Mouse (Mus musculus) embryonic facial prominence, embryonic 13.5 days (tissue): ENCODE data around the gene Gm21983. TPM values are rescaled to one million over a fixed set of nuclear protein-coding genes. Genes with fewer than 3 reads are reported as not detected.
A peak's percentile ranks its signal among the peaks of the same experiment; 100 is the strongest.

ENCODE experiments used
- ATAC-seq: fragments of 200-750 bp; cut with Nextera tagmentation; 2 replicates; pipeline ENCODE4 v1.8.0; 2017; ENCODE audit warnings: low read depth; ENCODE audit not compliant: insufficient number of reproducible peaks, insufficient read depth, low FRiP score, low TSS enrichment
- H3K27ac ChIP-seq: fragments of 300-500 bp; sonication (generic); 2 replicates; pipeline ENCODE4 v1.5.1; 2015; ENCODE audit warnings: moderate library complexity, mild to moderate bottlenecking, inconsistent platforms
- H3K27me3 ChIP-seq: fragments of 300-500 bp; sonication (generic); 2 replicates; pipeline ENCODE4 v1.6.1; 2015; ENCODE audit warnings: mild to moderate bottlenecking, inconsistent platforms
- H3K36me3 ChIP-seq: fragments of 300-500 bp; sonication (generic); 2 replicates; pipeline ENCODE4 v1.6.1; 2015; ENCODE audit warnings: mild to moderate bottlenecking, inconsistent platforms
- H3K4me1 ChIP-seq: fragments of 300-500 bp; sonication (generic); 2 replicates; pipeline ENCODE4 v1.6.1; 2015; ENCODE audit warnings: inconsistent platforms
- H3K4me2 ChIP-seq: fragments of 300-500 bp; sonication (generic); 2 replicates; pipeline ENCODE4 v1.6.1; 2015; ENCODE audit warnings: moderate library complexity, mild to moderate bottlenecking, inconsistent platforms
- H3K4me3 ChIP-seq: fragments of 300-500 bp; sonication (generic); 2 replicates; pipeline ENCODE4 v1.5.1; 2015; ENCODE audit warnings: mild to moderate bottlenecking, inconsistent platforms
- H3K9ac ChIP-seq: fragments of 300-500 bp; sonication (generic); 2 replicates; pipeline ENCODE4 v1.6.1; 2015; ENCODE audit warnings: mild to moderate bottlenecking, inconsistent platforms
- H3K9me3 ChIP-seq: fragments of 300-500 bp; sonication (generic); 2 replicates; pipeline ENCODE4 v1.6.1; 2016; ENCODE audit warnings: inconsistent platforms
- WGBS: fragments of 180-500 bp; shearing (Covaris S2); methylation state at CpG from one replicate; pipeline ENCODE4 v1.1.7; 2015; ENCODE audit warnings: mixed read lengths; 5-methylcytosine and 5-hydroxymethylcytosine counted together
- polyA plus RNA-seq: library from polyadenylated mRNA; unstranded; fragments of >200 nt; fragmentation: Nextera tagmentation; extraction: Ambion mirVana; gene quantifications from 2 replicates; pipeline ENCODE4 v1.2.1, GENCODE M21; 2015

Gene Gm21983
- polyA plus RNA-seq, 1 experiment from 2014 or later = 2.2 TPM

GRCm38 (mm10) chr7:27182498-27182897 lies 1.6 kb upstream of the Gm21983 start:
- Histone ChIP-seq H3K27me3 (no peaks in the 10 kb centered on the region), H3K9ac (no peak overlapping the region), H3K4me1 (peaks cover 7% of the 10 kb centered on the region; the same call in 1 of the 2 replicates), H3K36me3 (peaks cover 44% of the 10 kb centered on the region), H3K4me3 (no peak overlapping the region), H3K9me3 (no peaks in the 10 kb centered on the region), H3K27ac (no peak overlapping the region), H3K4me2 (no peak overlapping the region)
- ATAC-seq = no peak
- WGBS = 75% methylated on average over 1 of the region's 1 CpGs

- H3K27me3 ChIP-seq = no peaks in the 10 kb centered on the region
- peaks cover 22% of the 10 kb centered on the region for H3K36me3 ChIP-seq
- no peaks in the 10 kb centered on the region for H3K9me3 ChIP-seq
- 0 out of 2 replicates have a peak overlapping the region, but pooled peaks have one; percentile 32 for H3K9ac ChIP-seq
- H3K4me2 ChIP-seq = peak overlapping the region; percentile 61
- ATAC-seq = no peak
- WGBS = 79% methylated on average over 5 of the region's 5 CpGs
- 0 out of 2 replicates have a peak overlapping the region, but pooled peaks have one; percentile 93 for H3K27ac ChIP-seq
- peaks cover 7% of the 10 kb centered on the region; the same call in 1 of the 2 replicates for H3K4me1 ChIP-seq
- peak overlapping the region; percentile 70 for H3K4me3 ChIP-seq
Observed at GRCm38 (mm10) chr7:27180036-27180435, 850 bp downstream of the Gm21983 start.

GRCm38 (mm10) chr7:27179217-27179918 lies 1.5 kb downstream of the Gm21983 start:
- WGBS = 49% methylated on average over 16 of the region's 16 CpGs
- ATAC-seq = no peak

DNA sequence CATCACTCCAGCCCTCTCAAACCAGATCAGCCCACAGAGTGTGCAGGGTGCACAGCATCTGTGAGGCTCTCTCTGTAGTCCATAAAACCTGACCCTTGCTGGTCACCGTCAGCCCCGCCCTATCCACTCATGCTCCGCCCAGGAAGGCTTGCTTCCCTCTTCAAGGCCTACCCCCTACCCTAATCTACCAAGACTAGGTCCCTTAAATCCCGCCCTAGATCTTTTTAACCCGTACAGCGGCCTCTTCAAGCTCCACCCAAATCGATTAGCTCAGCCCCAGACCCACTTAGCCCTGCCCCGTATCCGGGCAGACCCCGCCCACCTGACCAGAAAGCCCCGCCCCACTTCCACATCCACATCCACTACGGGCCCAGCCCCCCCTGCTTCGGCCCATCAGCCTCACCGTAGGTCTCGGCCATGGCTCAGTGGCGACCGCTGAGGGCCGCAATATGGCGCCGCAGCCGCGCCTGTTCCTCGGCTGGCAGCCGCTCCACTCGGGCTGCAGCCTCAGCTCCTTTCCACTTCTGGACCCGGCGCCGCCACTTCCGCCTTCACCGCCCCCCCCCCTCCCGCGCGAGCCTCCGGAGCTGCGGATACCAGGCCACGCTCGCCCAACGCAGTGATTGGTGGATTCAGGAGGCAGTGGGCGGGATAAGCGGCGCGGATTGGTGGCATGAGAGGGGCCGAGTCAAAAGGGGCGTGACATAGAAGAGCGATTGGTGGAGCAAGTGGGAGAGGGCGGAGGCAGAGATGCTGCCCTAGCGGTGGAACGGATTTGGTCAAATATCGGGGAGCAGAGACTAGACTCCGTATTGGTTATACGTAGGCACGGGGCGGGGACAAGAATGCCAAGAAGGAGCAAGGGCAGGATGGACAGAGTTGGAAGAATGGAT lies 2.3 kb downstream of the Gm21983 start, which contains the start of gene Rab4b:
TSS of gene Rab4b (minus strand) at position 573 of the 893 bp plus-strand sequence.
- WGBS = under 1% methylated on average over 53 of the region's 53 CpGs
- Histone ChIP-seq H3K9me3 (no peaks in the 10 kb centered on the region), H3K36me3 (peaks cover 25% of the 10 kb centered on the region), H3K4me1 (peaks cover 7% of the 10 kb centered on the region; the same call in 1 of the 2 replicates), H3K4me3 (peak within 1 kb of the TSS; percentile 70), H3K9ac (peak within 1 kb of the TSS; percentile 70), H3K27ac (peak within 1 kb of the TSS; percentile 93), H3K27me3 (no peaks in the 10 kb centered on the region), H3K4me2 (peak within 1 kb of the TSS; percentile 61)
- ATAC-seq = peak; percentile 99

More at GRCm38 (mm10) chr7:27179217-27179918, 1.5 kb downstream of the Gm21983 start:
- peak overlapping the region; percentile 61 for H3K4me2 ChIP-seq
- peak overlapping the region; percentile 93 for H3K27ac ChIP-seq
- no peaks in the 10 kb centered on the region for H3K27me3 ChIP-seq
- peaks cover 7% of the 10 kb centered on the region; the same call in 1 of the 2 replicates for H3K4me1 ChIP-seq
- no peaks in the 10 kb centered on the region for H3K9me3 ChIP-seq
- peak overlapping the region; percentile 70 for H3K4me3 ChIP-seq
- peak overlapping the region; percentile 55 for H3K9ac ChIP-seq
- peaks cover 22% of the 10 kb centered on the region for H3K36me3 ChIP-seq

GRCm38 (mm10) chr7:27177942-27178323 lies 3.0 kb downstream of the Gm21983 start:
- Histone ChIP-seq H3K27ac (peak overlapping the region; percentile 93), H3K27me3 (no peaks in the 10 kb centered on the region), H3K9me3 (no peaks in the 10 kb centered on the region), H3K36me3 (peaks cover 25% of the 10 kb centered on the region), H3K4me3 (peak overlapping the region; percentile 70), H3K4me1 (peaks cover 7% of the 10 kb centered on the region; the same call in 1 of the 2 replicates), H3K9ac (peak overlapping the region; percentile 70), H3K4me2 (peak overlapping the region; percentile 61)
- WGBS = 24% methylated on average over 4 of the region's 4 CpGs
- no peak for ATAC-seq

GRCm38 (mm10) chr7:27174896-27175295 lies 6.0 kb downstream of the Gm21983 start:
- Histone ChIP-seq H3K9me3 (no peaks in the 10 kb centered on the region), H3K4me3 (no peak overlapping the region), H3K36me3 (peaks cover 49% of the 10 kb centered on the region), H3K4me1 (peaks cover 7% of the 10 kb centered on the region; the same call in 1 of the 2 replicates), H3K27ac (no peak overlapping the region), H3K9ac (0 out of 2 replicates have a peak overlapping the region, but pooled peaks have one; percentile 44), H3K4me2 (no peak overlapping the region), H3K27me3 (no peaks in the 10 kb centered on the region)
- ATAC-seq = no peak
- 94% methylated on average over 7 of the region's 7 CpGs for WGBS

DNA sequence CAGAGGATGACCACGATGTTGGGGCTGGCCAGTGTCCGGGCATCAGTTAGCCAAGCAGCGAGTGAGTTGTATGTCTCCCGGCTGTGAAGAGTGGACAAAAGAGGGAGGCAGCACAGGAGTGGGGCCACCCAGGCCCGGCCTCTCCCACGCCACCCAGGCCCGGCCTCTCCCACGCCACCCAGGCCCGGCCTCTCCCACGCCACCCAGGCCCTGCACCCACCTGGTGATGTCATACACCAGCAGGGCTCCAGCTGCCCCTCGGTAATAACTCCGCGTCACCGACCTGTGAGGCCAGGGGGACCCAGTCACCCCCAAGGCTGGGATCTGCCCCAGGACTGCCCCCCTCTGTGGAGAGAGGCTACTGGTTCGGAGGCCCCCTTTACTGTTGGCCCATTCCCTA lies 6.4 kb downstream of the Gm21983 start:
- Histone ChIP-seq H3K27ac (no peak overlapping the region), H3K9me3 (no peaks in the 10 kb centered on the region), H3K4me3 (no peak overlapping the region), H3K36me3 (peaks cover 49% of the 10 kb centered on the region), H3K27me3 (no peaks in the 10 kb centered on the region), H3K9ac (peak overlapping the region; percentile 44), H3K4me2 (no peak overlapping the region), H3K4me1 (peaks cover 7% of the 10 kb centered on the region; the same call in 1 of the 2 replicates)
- WGBS = 94% methylated on average over 15 of the region's 15 CpGs
- ATAC-seq = no peak

- Histone ChIP-seq H3K9me3 (no peaks in the 10 kb centered on the region), H3K27me3 (no peaks in the 10 kb centered on the region), H3K4me2 (no peak overlapping the region), H3K4me1 (peaks cover 11% of the 10 kb centered on the region), H3K9ac (0 out of 2 replicates have a peak overlapping the region, but pooled peaks have one; percentile 21), H3K36me3 (peaks cover 49% of the 10 kb centered on the region), H3K27ac (no peak overlapping the region), H3K4me3 (no peak overlapping the region)
- WGBS = 93% methylated on average over 3 of the region's 3 CpGs
- no peak for ATAC-seq
Observed at GRCm38 (mm10) chr7:27170981-27171380, 9.9 kb downstream of the Gm21983 start.

DNA sequence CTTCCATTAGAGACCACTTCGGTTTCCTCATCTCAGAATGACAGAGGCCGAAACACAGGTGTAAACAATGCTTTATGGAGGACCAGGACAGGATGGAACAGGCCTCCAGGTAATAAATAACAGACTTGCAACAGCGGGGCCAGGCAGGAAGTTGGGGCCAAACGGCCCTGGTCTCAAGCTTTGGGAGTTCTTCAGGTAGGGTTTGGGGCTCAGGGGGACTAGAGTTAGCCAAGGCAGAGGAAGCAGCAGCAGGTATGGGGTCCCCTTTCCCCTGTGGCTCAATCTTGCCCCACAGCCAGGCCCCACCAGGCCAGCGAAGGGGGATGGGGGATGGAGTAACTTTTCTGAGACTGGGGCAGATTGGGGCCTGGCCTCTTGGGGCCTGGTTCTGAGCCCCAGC lies 12.5 kb downstream of the Gm21983 start:
- no peak for ATAC-seq
- WGBS = 88% methylated on average over 5 of the region's 5 CpGs
- Histone ChIP-seq H3K4me3 (no peak overlapping the region), H3K27me3 (no peaks in the 10 kb centered on the region), H3K27ac (no peak overlapping the region), H3K4me2 (no peak overlapping the region), H3K9ac (no peak overlapping the region), H3K9me3 (no peaks in the 10 kb centered on the region), H3K4me1 (peaks cover 34% of the 10 kb centered on the region), H3K36me3 (peaks cover 47% of the 10 kb centered on the region)

- Histone ChIP-seq H3K4me1 (peaks cover 42% of the 10 kb centered on the region), H3K4me3 (peak overlapping the region; percentile 74), H3K27ac (peak overlapping the region; percentile 97), H3K9me3 (no peaks in the 10 kb centered on the region), H3K36me3 (peaks cover 47% of the 10 kb centered on the region), H3K27me3 (no peaks in the 10 kb centered on the region), H3K4me2 (peak overlapping the region; percentile 80), H3K9ac (peak overlapping the region; percentile 87)
- WGBS = 73% methylated on average over 11 of the region's 11 CpGs
- no peak for ATAC-seq
Observed at GRCm38 (mm10) chr7:27167475-27168094, 13.3 kb downstream of the Gm21983 start.
